Mouse (Mus musculus) spleen, adult 2 months (tissue): ENCODE measurements around the gene Tph1.

ENCODE experiments used
- CTCF ChIP-seq: fragments of 200-500 bp; IDR thresholded peaks from 2 replicates; pipeline ENCODE4 v1.5.1; 2011; ENCODE audit warnings: mild to moderate bottlenecking, inconsistent platforms; ENCODE audit not compliant: insufficient read depth, insufficient read length, insufficient replicate concordance; ENCODE audit errors: extremely low read depth
- POLR2A ChIP-seq: fragments of 200-500 bp; IDR thresholded peaks from 2 replicates; pipeline ENCODE4 v1.6.1; 2011; ENCODE audit warnings: low read depth, low read length, inconsistent platforms

GRCm38 (mm10) chr7:46611970-46612369 is 60.4 kb downstream of the Tph1 start:
- TF ChIP-seq CTCF = no peak
- TF ChIP-seq POLR2A = no peak
